In genomic region chr7:100227896-100228525, GRCm38 (mm10) we compare ENCODE assay signal across 8 mouse cellular contexts. TPM values are rescaled to one million over a fixed set of nuclear protein-coding genes. Genes with fewer than 3 reads are reported as not detected.
DNase-seq lines count a peak whose midpoint lies in the region; ATAC-seq and TF ChIP-seq lines count a peak whose summit lies in the region.

No protein-coding gene starts in this region.

- H3K36me3 ChIP-seq in heart, embryonic 12.5 days: no peaks in the 10 kb centered on the region
- no peaks in the 10 kb centered on the region for H3K36me3 ChIP-seq in forebrain, embryonic 14.5 days (ENCODE audit: control insufficient read depth, insufficient read depth, low read length)
- no peaks in the 10 kb centered on the region for H3K36me3 ChIP-seq in limb, embryonic 11.5 days (ENCODE audit: control insufficient read depth, insufficient read depth, low read length)
- no peaks in the 10 kb centered on the region for H3K36me3 ChIP-seq in midbrain, postnatal 0 days (ENCODE audit: insufficient read depth, low read length)

- under 1% methylated on average over 23 of the region's 23 CpGs for WGBS in heart, embryonic 12.5 days
- WGBS in bone marrow, adult 2 months: under 1% methylated on average over 23 of the region's 23 CpGs
- WGBS in forebrain, embryonic 14.5 days: under 1% methylated on average over 23 of the region's 23 CpGs
- WGBS in limb, embryonic 11.5 days: under 1% methylated on average over 23 of the region's 23 CpGs
- 2% methylated on average over 23 of the region's 23 CpGs for WGBS in midbrain, postnatal 0 days

- peak overlapping the region; percentile 71 for H3K9ac ChIP-seq in heart, embryonic 12.5 days
- H3K9ac ChIP-seq in forebrain, embryonic 14.5 days (ENCODE audit: low read length): peak overlapping the region; percentile 88
- H3K9ac ChIP-seq in limb, embryonic 11.5 days (ENCODE audit: low read length): peak overlapping the region; percentile 77
- peak overlapping the region; percentile 67 for H3K9ac ChIP-seq in midbrain, postnatal 0 days (replicated peaks; ENCODE audit: low read length, poor library complexity, severe bottlenecking)

- no peak for DNase-seq in heart, adult 8-10 months (ENCODE audit: low spot score)
- peak; percentile 48 for DNase-seq in CD4-positive, CD25-positive, alpha-beta regulatory T cell, adult 2 months (ENCODE audit: low read depth, low spot score)
- DNase-seq in forebrain, embryonic 14.5 days (ENCODE audit: low spot score): peak; percentile 27
- peak; percentile 62 for DNase-seq in limb, embryonic 11.5 days (ENCODE audit: low spot score)
- DNase-seq in midbrain, postnatal 0 days (ENCODE audit: low spot score): peak; percentile 33
- peak; percentile 57 for DNase-seq in thymus, postnatal 25 days

- no peaks in the 10 kb centered on the region for H3K27me3 ChIP-seq in heart, embryonic 12.5 days (replicated peaks)
- H3K27me3 ChIP-seq in forebrain, embryonic 14.5 days (replicated peaks; ENCODE audit: control insufficient read depth, insufficient read depth, low read length): no peaks in the 10 kb centered on the region
- H3K27me3 ChIP-seq in limb, embryonic 11.5 days (ENCODE audit: control insufficient read depth, insufficient read depth, low read length): no peaks in the 10 kb centered on the region
- H3K27me3 ChIP-seq in midbrain, postnatal 0 days (ENCODE audit: insufficient read depth, low read length): no peaks in the 10 kb centered on the region

- H3K9me3 ChIP-seq in heart, embryonic 12.5 days (replicated peaks): no peaks in the 10 kb centered on the region
- H3K9me3 ChIP-seq in forebrain, embryonic 14.5 days (replicated peaks; ENCODE audit: control insufficient read depth, low read length): no peaks in the 10 kb centered on the region
- no peaks in the 10 kb centered on the region for H3K9me3 ChIP-seq in limb, embryonic 11.5 days (ENCODE audit: control insufficient read depth, low read length)
- no peaks in the 10 kb centered on the region for H3K9me3 ChIP-seq in midbrain, postnatal 0 days (ENCODE audit: low read length)

- TF ChIP-seq POLR2A in bone marrow, adult 2 months (IDR thresholded peaks at IDR 0.05; ENCODE audit: borderline replicate concordance, control insufficient read depth, low read depth, low read length): no peak

- no peak for TF ChIP-seq CTCF in bone marrow, adult 2 months (IDR thresholded peaks at IDR 0.05; ENCODE audit: control insufficient read depth, insufficient read depth, low read length)
- no peak for TF ChIP-seq CTCF in midbrain, postnatal 0 days (IDR thresholded peaks at IDR 0.05)

- H3K4me2 ChIP-seq in heart, embryonic 12.5 days: peak overlapping the region; percentile 97
- peak overlapping the region; percentile 86 for H3K4me2 ChIP-seq in forebrain, embryonic 14.5 days (ENCODE audit: low read length)
- peak overlapping the region; percentile 97 for H3K4me2 ChIP-seq in limb, embryonic 11.5 days (ENCODE audit: low read depth, severe bottlenecking)
- H3K4me2 ChIP-seq in midbrain, postnatal 0 days (ENCODE audit: low read depth, low read length, poor library complexity, severe bottlenecking): peak overlapping the region; percentile 63

- 0 out of 2 replicates have a peak, but pooled peaks cover 4% of the 10 kb centered on the region for H3K4me1 ChIP-seq in heart, embryonic 12.5 days (replicated peaks)
- no peaks in the 10 kb centered on the region; the same call in 1 of the 2 replicates for H3K4me1 ChIP-seq in bone marrow, adult 2 months (ENCODE audit: control insufficient read depth, insufficient read depth, low read length)
- peaks cover 7% of the 10 kb centered on the region; the same call in 1 of the 2 replicates for H3K4me1 ChIP-seq in forebrain, embryonic 14.5 days (ENCODE audit: control insufficient read depth, insufficient read depth, low read length)
- H3K4me1 ChIP-seq in limb, embryonic 11.5 days (ENCODE audit: control insufficient read depth, insufficient read depth, low read length): no peaks in the 10 kb centered on the region
- H3K4me1 ChIP-seq in midbrain, postnatal 0 days (ENCODE audit: insufficient read depth, low read length): no peaks in the 10 kb centered on the region

- peak overlapping the region; percentile 58 for H3K4me3 ChIP-seq in heart, embryonic 12.5 days
- H3K4me3 ChIP-seq in bone marrow, adult 2 months (replicated peaks; ENCODE audit: control insufficient read depth, low read depth, low read length): peak overlapping the region; percentile 67
- peak overlapping the region; percentile 80 for H3K4me3 ChIP-seq in forebrain, embryonic 14.5 days (ENCODE audit: low read depth, low read length)
- peak overlapping the region; percentile 85 for H3K4me3 ChIP-seq in limb, embryonic 11.5 days (ENCODE audit: low read depth, low read length)
- peak overlapping the region; percentile 90 for H3K4me3 ChIP-seq in midbrain, postnatal 0 days (ENCODE audit: low read depth, low read length)

- H3K27ac ChIP-seq in heart, embryonic 12.5 days (ENCODE audit: poor library complexity, severe bottlenecking): peak overlapping the region; percentile 67
- peak overlapping the region; percentile 95 for H3K27ac ChIP-seq in bone marrow, adult 2 months (ENCODE audit: control insufficient read depth, insufficient read depth, low read depth, low read length, poor library complexity)
- H3K27ac ChIP-seq in forebrain, embryonic 14.5 days (ENCODE audit: low read depth, low read length): peak overlapping the region; percentile 86
- H3K27ac ChIP-seq in limb, embryonic 11.5 days (replicated peaks; ENCODE audit: low read depth, low read length): peak overlapping the region; percentile 37; the same call in 1 of the 2 replicates
- H3K27ac ChIP-seq in midbrain, postnatal 0 days (ENCODE audit: low read depth, low read length): peak overlapping the region; percentile 92

- peak; percentile 71 for ATAC-seq in heart, embryonic 12.5 days (ENCODE audit: insufficient number of reproducible peaks, low FRiP score)
- ATAC-seq in forebrain, embryonic 14.5 days: peak; percentile 45
- peak; percentile 49 for ATAC-seq in limb, embryonic 11.5 days (ENCODE audit: insufficient number of reproducible peaks, low FRiP score, low TSS enrichment, low read depth)
- ATAC-seq in midbrain, postnatal 0 days (ENCODE audit: low FRiP score): peak; percentile 29; the same call in 1 of the 2 replicates

RNA-seq across cellular contexts. Expression of gene Pgm2l1, which starts 0.8 kb away (rescaled TPM):
- polyA plus RNA-seq in heart, embryonic 12.5 days (2016; fragmentation: Nextera tagmentation; extraction: Ambion mirVana): 1.9 and 3.2 TPM in 2 replicates
- 1 to 10 TPM; 5.5 to 7.9 (median 7.2) TPM for total RNA-seq in heart, adult 8-10 months (2022)
- polyA plus RNA-seq in bone marrow, adult 2 months (2011; ENCODE audit: insufficient read depth, insufficient read length, low replicate concordance, missing spikeins): 6.4 TPM in 2 replicates
- 9.2 and 13.2 TPM in 2 replicates for polyA plus RNA-seq in forebrain, embryonic 14.5 days (2014; fragmentation: Nextera tagmentation; extraction: Ambion mirVana)
- polyA plus RNA-seq in limb, embryonic 11.5 days (2014; fragmentation: Nextera tagmentation; extraction: Ambion mirVana): 4.5 and 4.6 TPM in 2 replicates
- 188 and 214 TPM in 2 replicates for total RNA-seq in midbrain, postnatal 0 days (2014; rRNA removed)
- 38.6 and 46.2 TPM in 2 replicates for polyA plus RNA-seq in midbrain, postnatal 0 days (2015; fragmentation: Nextera tagmentation; extraction: Ambion mirVana)

RNA-seq across cellular contexts. Expression of gene Kcne3, which starts 51.7 kb away (rescaled TPM):
- 8.0 and 10.0 TPM in 2 replicates for polyA plus RNA-seq in heart, embryonic 12.5 days (2016; fragmentation: Nextera tagmentation; extraction: Ambion mirVana)
- total RNA-seq in heart, adult 8-10 months (2022): 1 to 10 TPM in 1 of 4 experiments, under 1 TPM in 3; 0.28 to 1.5 (median 0.66) TPM
- polyA plus RNA-seq in bone marrow, adult 2 months (2011; ENCODE audit: insufficient read depth, insufficient read length, low replicate concordance, missing spikeins): 2.7 and 2.9 TPM in 2 replicates
- polyA plus RNA-seq in forebrain, embryonic 14.5 days (2014; fragmentation: Nextera tagmentation; extraction: Ambion mirVana): 0.58 and 0.91 TPM in 2 replicates
- polyA plus RNA-seq in limb, embryonic 11.5 days (2014; fragmentation: Nextera tagmentation; extraction: Ambion mirVana): 15.9 and 16.5 TPM in 2 replicates
- not detected in 2 replicates for total RNA-seq in midbrain, postnatal 0 days (2014; rRNA removed)
- 0.27 TPM in 1 of 2 replicates, not detected in the other for polyA plus RNA-seq in midbrain, postnatal 0 days (2015; fragmentation: Nextera tagmentation; extraction: Ambion mirVana)

RNA-seq across cellular contexts. Expression of gene P4ha3, which starts 57.3 kb away (rescaled TPM):
- 13.8 and 15.4 TPM in 2 replicates for polyA plus RNA-seq in heart, embryonic 12.5 days (2016; fragmentation: Nextera tagmentation; extraction: Ambion mirVana)
- under 1 TPM in 3 of 4 experiments, not detected in 1; 0.12 to 0.29 (median 0.16) TPM for total RNA-seq in heart, adult 8-10 months (2022)
- not detected in 2 replicates for polyA plus RNA-seq in bone marrow, adult 2 months (2011; ENCODE audit: insufficient read depth, insufficient read length, low replicate concordance, missing spikeins)
- polyA plus RNA-seq in forebrain, embryonic 14.5 days (2014; fragmentation: Nextera tagmentation; extraction: Ambion mirVana): 1.5 and 2.8 TPM in 2 replicates
- 5.9 and 6.0 TPM in 2 replicates for polyA plus RNA-seq in limb, embryonic 11.5 days (2014; fragmentation: Nextera tagmentation; extraction: Ambion mirVana)
- 6.4 and 7.7 TPM in 2 replicates for total RNA-seq in midbrain, postnatal 0 days (2014; rRNA removed)
- 2.6 and 3.9 TPM in 2 replicates for polyA plus RNA-seq in midbrain, postnatal 0 days (2015; fragmentation: Nextera tagmentation; extraction: Ambion mirVana)

Comparison
In these comparisons a context has a peak if more than half of its experiments do, and no peak if none do; other contexts are left out.
1. H3K27ac ChIP-seq: peak in every context shown above with its lines; median percentile 95 in bone marrow, adult 2 months; 92 in midbrain, postnatal 0 days; 86 in forebrain, embryonic 14.5 days; 67 in heart, embryonic 12.5 days; 37 in limb, embryonic 11.5 days.